Mouse (Mus musculus) limb, embryonic 11.5 days (tissue): ENCODE measurements at regions not wholly inside any gene's neighbourhood (a gene's known extent, or its start where the extent isn't known, plus 50 kb on each side); places are given as distances from the start of the nearest gene placed in this dataset.
A peak's percentile ranks its signal among the peaks of the same experiment; 100 is the strongest.
"Not testable (repeated sequence)": the region's sequence is repeated elsewhere in the genome, so short reads cannot be mapped to it uniquely, and the experiment has no call there.

ENCODE experiments used
- ATAC-seq: fragments of 200-750 bp; cut with Nextera tagmentation; 2 replicates; pipeline ENCODE4 v1.8.0; 2017; ENCODE audit warnings: low read depth; ENCODE audit not compliant: insufficient number of reproducible peaks, low FRiP score, low TSS enrichment
- DNase-seq: peaks from one replicate; pipeline ENCODE4 v3.0.0-alpha.2; 2015; ENCODE audit warnings: low spot score
- H3K27ac ChIP-seq: fragments of 300-500 bp; sonication (generic); replicated peaks from 2 replicates; pipeline ENCODE4 v1.5.1; 2014; ENCODE audit warnings: low read depth, mild to moderate bottlenecking, low read length
- H3K27me3 ChIP-seq: fragments of 300-500 bp; sonication (generic); 2 replicates; pipeline ENCODE4 v1.6.1; 2014; ENCODE audit warnings: mild to moderate bottlenecking, low read length, mixed read lengths; ENCODE audit not compliant: control insufficient read depth, insufficient read depth
- H3K36me3 ChIP-seq: fragments of 300-500 bp; sonication (generic); 2 replicates; pipeline ENCODE4 v1.6.1; 2014; ENCODE audit warnings: mild to moderate bottlenecking, low read length, moderate library complexity, mixed read lengths; ENCODE audit not compliant: control insufficient read depth, insufficient read depth
- H3K4me1 ChIP-seq: fragments of 300-500 bp; sonication (generic); 2 replicates; pipeline ENCODE4 v1.6.1; 2014; ENCODE audit warnings: low read length, mixed read lengths; ENCODE audit not compliant: control insufficient read depth, insufficient read depth
- H3K4me2 ChIP-seq: fragments of 300-500 bp; sonication (generic); 2 replicates; pipeline ENCODE4 v1.6.1; 2014; ENCODE audit warnings: low read depth, mild to moderate bottlenecking, moderate library complexity; ENCODE audit not compliant: severe bottlenecking
- H3K4me3 ChIP-seq: fragments of 300-500 bp; sonication (generic); 2 replicates; pipeline ENCODE4 v1.5.1; 2014; ENCODE audit warnings: low read depth, low read length
- H3K9ac ChIP-seq: fragments of 300-500 bp; sonication (generic); 2 replicates; pipeline ENCODE4 v1.6.1; 2014; ENCODE audit warnings: mild to moderate bottlenecking, low read length
- H3K9me3 ChIP-seq: fragments of 300-500 bp; sonication (generic); 2 replicates; pipeline ENCODE4 v1.6.1; 2016; ENCODE audit warnings: low read length; ENCODE audit not compliant: control insufficient read depth
- WGBS: fragments of 180-500 bp; shearing (Covaris S2); extraction: QIAGEN DNeasy Blood & Tissue Kit; methylation state at CpG from one replicate; pipeline ENCODE4 v1.1.7; 2014; 5-methylcytosine and 5-hydroxymethylcytosine counted together

- Histone ChIP-seq H3K9ac (no peak overlapping the region), H3K27ac (no peak overlapping the region), H3K27me3 (no peaks in the 10 kb centered on the region), H3K4me1 (no peaks in the 10 kb centered on the region), H3K9me3 (no peaks in the 10 kb centered on the region), H3K36me3 (no peaks in the 10 kb centered on the region), H3K4me2 (no peak overlapping the region), H3K4me3 (no peak overlapping the region)
- 69% methylated on average over 5 of the region's 5 CpGs for WGBS
- ATAC-seq: no peak
- no peak for DNase-seq
Observed at GRCm38 (mm10) chr2:72648294-72648693, 172.3 kb downstream of the Cdca7 start.

- no peak overlapping the region for H3K9ac ChIP-seq
- no peak for ATAC-seq
Observed at GRCm38 (mm10) chr2:72655864-72656263, 179.9 kb downstream of the Cdca7 start.

GRCm38 (mm10) chr2:72657101-72657920 lies 181.4 kb downstream of the Cdca7 start:
- WGBS: 74% methylated on average over 10 of the region's 10 CpGs
- Histone ChIP-seq H3K9me3 (no peaks in the 10 kb centered on the region), H3K27me3 (no peaks in the 10 kb centered on the region), H3K9ac (no peak overlapping the region), H3K27ac (no peak overlapping the region), H3K4me2 (no peak overlapping the region), H3K36me3 (no peaks in the 10 kb centered on the region), H3K4me3 (no peak overlapping the region), H3K4me1 (no peaks in the 10 kb centered on the region)
- DNase-seq (no peak), ATAC-seq (no peak)

More at GRCm38 (mm10) chr2:72655864-72656263, 179.9 kb downstream of the Cdca7 start:
- peak; percentile 24 for DNase-seq
- no peaks in the 10 kb centered on the region for H3K36me3 ChIP-seq
- WGBS: 80% methylated on average over 9 of the region's 9 CpGs
- no peak overlapping the region for H3K4me2 ChIP-seq
- no peak overlapping the region for H3K27ac ChIP-seq
- H3K9me3 ChIP-seq: no peaks in the 10 kb centered on the region
- H3K4me3 ChIP-seq: no peak overlapping the region
- no peaks in the 10 kb centered on the region for H3K4me1 ChIP-seq
- H3K27me3 ChIP-seq: no peaks in the 10 kb centered on the region

- no peak overlapping the region for H3K27ac ChIP-seq
- H3K36me3 ChIP-seq: no peaks in the 10 kb centered on the region
- H3K9me3 ChIP-seq: no peaks in the 10 kb centered on the region
- 90% methylated on average over 7 of the region's 7 CpGs for WGBS
- H3K9ac ChIP-seq: no peak overlapping the region
- no peak for ATAC-seq
- no peak overlapping the region for H3K4me2 ChIP-seq
- DNase-seq: no peak
- no peaks in the 10 kb centered on the region for H3K4me1 ChIP-seq
- H3K4me3 ChIP-seq: no peak overlapping the region
- H3K27me3 ChIP-seq: no peaks in the 10 kb centered on the region
Observed at GRCm38 (mm10) chr2:72662396-72662795, 186.4 kb downstream of the Cdca7 start.

- Histone ChIP-seq H3K9ac (no peak overlapping the region), H3K36me3 (no peaks in the 10 kb centered on the region), H3K27ac (no peak overlapping the region), H3K4me1 (no peaks in the 10 kb centered on the region), H3K9me3 (no peaks in the 10 kb centered on the region), H3K4me3 (no peak overlapping the region), H3K4me2 (no peak overlapping the region), H3K27me3 (no peaks in the 10 kb centered on the region)
- ATAC-seq (no peak), DNase-seq (no peak)
- 67% methylated on average over 8 of the region's 8 CpGs for WGBS
Observed at GRCm38 (mm10) chr2:72662979-72663780, 187.2 kb downstream of the Cdca7 start.

- not testable (repeated sequence) for H3K4me3 ChIP-seq, H3K27ac ChIP-seq, H3K36me3 ChIP-seq, H3K4me1 ChIP-seq, H3K9me3 ChIP-seq, H3K27me3 ChIP-seq, H3K9ac ChIP-seq, ATAC-seq, DNase-seq, H3K4me2 ChIP-seq
- WGBS: 97% methylated on average over 16 of the region's 16 CpGs
Observed at GRCm38 (mm10) chr2:72667396-72667795, 191.4 kb downstream of the Cdca7 start.

- no peak for DNase-seq
- WGBS: 55% methylated on average over 13 of the region's 13 CpGs
Observed at GRCm38 (mm10) chr2:72672908-72673901, 197.2 kb downstream of the Cdca7 start.

GRCm38 (mm10) chr2:72674229-72674628 lies 198.3 kb downstream of the Cdca7 start:
- no peak overlapping the region for H3K27ac ChIP-seq
- peaks cover 5% of the 10 kb centered on the region; the same call in 1 of the 2 replicates for H3K4me1 ChIP-seq
- H3K27me3 ChIP-seq: no peaks in the 10 kb centered on the region
- no peak overlapping the region for H3K4me2 ChIP-seq
- H3K9ac ChIP-seq: no peak overlapping the region
- no peaks in the 10 kb centered on the region for H3K36me3 ChIP-seq
- no peak for ATAC-seq
- H3K9me3 ChIP-seq: no peaks in the 10 kb centered on the region
- DNase-seq: no peak
- WGBS: 9% methylated on average over 4 of the region's 4 CpGs
- no peak overlapping the region for H3K4me3 ChIP-seq

More at GRCm38 (mm10) chr2:72672908-72673901, 197.2 kb downstream of the Cdca7 start:
- Histone ChIP-seq H3K27ac (no peak overlapping the region), H3K4me3 (no peak overlapping the region), H3K4me1 (peaks cover 5% of the 10 kb centered on the region; the same call in 1 of the 2 replicates), H3K27me3 (no peaks in the 10 kb centered on the region), H3K9me3 (no peaks in the 10 kb centered on the region), H3K4me2 (no peak overlapping the region), H3K36me3 (no peaks in the 10 kb centered on the region), H3K9ac (no peak overlapping the region)
- ATAC-seq: no peak
